Mouse (Mus musculus): ENCODE data around the gene Cftr.
A peak's percentile ranks its signal among the peaks of the same experiment; 100 is the strongest.

Gene Cftr

DNA sequence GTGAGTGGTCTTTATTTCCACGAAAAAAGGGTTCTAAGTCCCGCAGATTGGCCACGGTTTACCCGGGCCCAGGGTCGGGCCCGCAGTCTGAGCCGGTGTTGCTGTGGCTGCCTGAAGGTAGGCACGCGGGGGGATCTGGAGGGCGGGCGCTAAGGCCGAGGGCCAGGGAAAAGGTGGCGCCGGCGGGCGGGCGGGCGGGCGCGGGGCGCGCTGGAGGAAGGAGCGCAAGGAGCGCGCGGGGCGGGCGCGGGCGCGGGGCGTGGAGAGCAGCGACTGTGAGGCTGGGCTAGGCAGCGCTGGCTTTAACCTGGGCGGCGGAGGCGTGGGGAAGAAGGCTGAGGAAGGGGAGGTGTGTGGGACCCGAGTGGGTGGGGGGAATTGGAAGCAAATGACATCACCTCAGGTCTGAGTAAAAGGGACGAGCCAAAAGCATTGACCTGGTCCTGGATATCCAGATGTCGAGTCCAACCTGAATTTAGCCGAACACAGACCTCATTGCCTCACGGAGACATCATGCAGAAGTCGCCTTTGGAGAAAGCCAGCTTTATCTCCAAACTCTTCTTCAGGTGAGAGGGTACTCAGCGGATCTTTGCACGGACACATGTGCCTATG is at the start of gene Cftr:
Gene Cftr, plus strand, starts transcription at position 377 of the 612 bp plus-strand sequence.
- DNase-seq, result peak; percentile 42

DNA sequence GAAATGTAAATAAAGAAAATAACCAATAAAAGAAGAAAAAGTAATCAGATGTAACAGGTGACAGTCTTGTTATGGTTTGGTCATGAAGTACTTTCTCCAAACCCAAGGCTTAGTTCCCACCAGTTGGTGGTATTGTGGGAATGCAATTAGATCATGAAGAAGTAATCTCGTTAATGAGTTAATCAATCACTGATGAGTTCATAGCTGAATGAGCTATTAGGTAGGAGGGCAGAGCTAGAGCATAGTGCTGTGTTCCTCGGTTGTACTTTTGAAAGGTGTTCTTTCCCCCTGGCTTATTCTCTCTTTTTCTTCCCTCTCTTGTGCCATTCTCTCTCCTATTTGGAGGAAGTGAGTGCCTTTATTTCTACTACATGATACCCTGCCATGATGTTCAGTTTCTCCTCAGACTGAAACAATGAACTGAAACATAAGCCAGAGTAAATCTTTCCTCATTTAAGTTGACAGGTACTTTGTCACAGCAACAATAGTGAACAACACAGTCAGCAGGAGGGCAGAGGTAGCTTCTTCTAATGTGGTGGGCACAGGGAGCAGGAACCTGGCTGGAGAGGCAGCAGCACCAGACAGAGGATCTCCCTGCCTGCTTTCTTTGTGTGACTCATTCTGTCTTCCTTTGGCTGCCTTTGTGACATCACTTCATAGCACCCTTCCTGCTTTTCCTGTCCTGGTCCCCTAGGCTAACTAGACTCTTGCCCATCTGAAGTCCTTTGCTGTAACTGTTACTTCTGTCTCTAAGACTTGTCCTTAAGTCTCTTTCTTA is 43.1 kb upstream of the Cftr start:
- no peak for DNase-seq

DNA sequence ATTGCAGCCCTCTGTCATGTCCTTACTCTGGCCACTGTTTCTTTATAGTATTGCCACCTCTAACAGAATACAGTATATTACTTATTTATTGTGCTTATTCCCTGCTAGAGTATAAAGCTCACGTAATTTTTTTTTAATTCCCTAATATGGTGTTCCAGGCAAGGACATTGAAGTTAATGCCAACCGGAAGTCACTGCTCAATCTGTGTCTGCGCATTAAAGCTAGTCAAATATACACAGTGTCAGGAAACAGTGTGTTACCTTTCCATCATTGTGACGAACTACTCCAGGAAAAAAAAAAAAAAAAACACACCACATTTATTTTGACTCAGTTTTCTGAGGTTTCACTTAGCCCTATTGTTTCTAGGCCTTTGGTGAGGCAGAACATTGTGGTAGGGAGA is 42.4 kb upstream of the Cftr start:
- no peak for DNase-seq

DNA sequence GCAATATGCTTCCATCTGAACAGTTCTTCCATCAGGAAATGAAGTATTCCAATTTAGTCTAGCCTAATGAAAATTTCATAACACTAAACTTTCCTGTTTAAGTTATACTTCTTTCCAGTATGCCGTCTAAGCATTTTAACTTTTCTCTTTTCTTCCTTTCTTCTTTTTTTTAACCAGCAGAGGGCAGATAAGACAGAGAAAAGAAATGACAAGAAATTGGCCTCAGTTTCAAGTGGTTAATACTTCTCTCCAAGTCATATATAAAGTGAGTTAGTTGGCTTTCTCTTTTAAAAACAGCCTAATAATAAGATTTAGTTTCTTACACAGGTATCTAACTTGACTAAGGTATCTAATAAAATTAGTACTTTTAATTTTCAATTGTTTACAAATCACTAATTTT is 35.2 kb upstream of the Cftr start:
- DNase-seq, result no peak

DNA sequence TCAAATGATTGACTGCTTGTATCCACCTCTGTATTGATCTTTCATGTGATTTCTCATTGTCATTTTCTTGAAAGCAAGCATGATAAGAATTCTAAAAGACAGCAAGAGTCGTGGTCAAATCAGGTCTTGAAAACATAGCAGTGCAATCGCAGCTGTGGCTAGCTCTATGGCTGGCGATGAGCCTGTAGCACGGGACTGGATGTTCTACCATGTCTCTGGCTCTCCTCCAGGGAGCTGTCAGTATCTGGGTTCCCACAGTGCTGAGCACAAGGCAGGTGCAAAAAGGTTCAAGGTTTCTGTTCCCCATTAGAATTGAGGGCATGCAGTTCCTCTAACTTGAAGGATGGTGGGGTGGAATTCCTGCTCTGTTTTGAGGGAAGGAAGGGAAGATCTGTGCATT is 17.5 kb upstream of the Cftr start:
- DNase-seq, result no peak

DNA sequence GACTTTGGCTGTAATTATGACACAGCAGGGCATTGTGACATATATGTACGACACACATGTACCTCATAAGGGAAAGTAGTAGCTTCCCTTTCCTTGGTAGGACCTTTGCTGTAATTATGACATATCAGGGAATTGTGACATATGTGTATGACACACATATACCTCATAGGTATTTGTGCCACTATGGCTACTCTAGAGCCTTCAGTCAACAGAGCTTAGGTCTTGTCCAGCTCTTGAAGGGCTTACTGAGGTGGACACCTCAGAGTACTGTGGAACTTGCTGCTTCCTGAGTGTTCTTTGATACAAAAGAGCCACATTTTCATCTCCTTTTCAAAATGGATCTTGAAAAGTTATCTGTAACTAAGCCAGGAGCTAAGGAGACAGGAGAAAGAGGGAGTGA is 869 bp upstream of the Cftr start:
- no peak for DNase-seq

DNA sequence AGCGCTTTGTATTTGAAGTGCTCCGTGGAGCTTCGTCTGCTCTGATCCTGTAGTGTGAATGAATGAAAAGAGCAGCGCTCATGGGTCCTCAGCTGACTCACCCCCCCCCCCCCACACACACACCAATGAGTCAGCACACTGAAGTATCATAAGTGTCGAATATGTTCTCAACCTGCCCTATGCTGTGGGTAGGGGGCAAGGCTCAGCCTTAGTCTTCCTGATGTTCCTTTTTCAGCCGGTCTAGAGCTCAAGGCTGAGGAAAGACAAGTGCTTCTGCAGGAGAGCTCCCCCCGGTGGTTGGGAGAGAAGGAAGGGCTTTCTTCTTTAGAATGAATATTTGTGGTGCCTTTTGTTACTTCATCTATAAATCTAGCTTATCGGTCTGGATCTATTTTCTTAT is 1.1 kb downstream of the Cftr start:
- DNase-seq, result peak; percentile 39

DNA sequence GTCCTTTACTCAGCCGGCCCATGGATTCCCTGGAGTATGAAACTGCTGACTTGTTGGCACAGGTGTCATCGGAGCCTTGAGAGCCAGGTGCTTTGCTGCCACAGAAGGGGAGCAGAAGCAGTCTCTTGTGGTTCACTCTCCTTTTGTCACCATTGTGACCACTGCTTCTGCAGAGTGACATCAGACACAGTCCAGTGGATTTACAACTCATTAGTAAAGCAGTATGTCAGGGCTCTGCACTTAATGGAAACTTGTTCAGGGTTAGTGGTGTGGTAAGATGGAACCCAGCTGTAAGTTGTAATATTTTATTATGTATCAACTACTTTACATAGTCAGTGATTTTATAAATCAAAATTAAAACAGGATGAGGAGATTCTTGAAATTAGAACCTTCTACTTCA is 7.0 kb downstream of the Cftr start:
- no peak for DNase-seq

DNA sequence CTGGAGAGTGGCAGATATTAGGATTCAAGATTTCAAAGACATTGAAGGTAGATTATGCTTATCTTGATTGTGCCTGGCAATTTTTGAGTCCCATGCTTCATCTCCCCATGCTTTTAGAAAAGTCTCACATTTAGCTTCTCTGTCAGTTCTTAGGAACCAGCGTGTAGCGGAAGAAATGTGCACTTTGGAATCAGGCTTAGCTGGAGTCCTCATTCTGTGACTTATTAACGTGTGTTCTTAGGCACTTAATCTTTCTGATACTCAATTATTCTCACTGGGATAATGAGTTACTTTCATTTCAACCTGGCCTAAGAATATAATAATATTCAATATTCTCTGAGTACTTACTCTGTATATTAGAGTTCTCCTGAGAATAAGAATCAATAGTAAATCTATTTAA is 10.2 kb downstream of the Cftr start:
- DNase-seq, result peak; percentile 47

DNA sequence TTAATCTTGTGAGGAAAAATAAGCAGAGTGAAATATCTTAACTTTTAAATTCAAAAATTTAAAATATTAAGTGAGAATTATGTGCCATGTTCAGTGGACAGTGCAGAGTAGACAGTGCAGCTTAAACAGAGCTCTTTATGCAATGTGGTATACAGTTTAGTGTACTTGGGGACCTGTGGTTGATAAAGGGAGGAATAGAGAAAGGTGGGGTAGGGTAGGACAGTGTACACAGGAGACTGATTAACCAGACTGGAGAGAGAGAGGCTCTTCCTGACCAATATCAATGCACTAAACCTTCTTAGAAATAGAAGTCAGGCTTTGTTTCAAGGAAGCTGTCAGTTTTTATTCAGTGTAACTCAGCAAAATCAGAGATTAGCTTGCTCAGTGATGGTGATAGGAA is 12.4 kb downstream of the Cftr start:
- no peak for DNase-seq

DNA sequence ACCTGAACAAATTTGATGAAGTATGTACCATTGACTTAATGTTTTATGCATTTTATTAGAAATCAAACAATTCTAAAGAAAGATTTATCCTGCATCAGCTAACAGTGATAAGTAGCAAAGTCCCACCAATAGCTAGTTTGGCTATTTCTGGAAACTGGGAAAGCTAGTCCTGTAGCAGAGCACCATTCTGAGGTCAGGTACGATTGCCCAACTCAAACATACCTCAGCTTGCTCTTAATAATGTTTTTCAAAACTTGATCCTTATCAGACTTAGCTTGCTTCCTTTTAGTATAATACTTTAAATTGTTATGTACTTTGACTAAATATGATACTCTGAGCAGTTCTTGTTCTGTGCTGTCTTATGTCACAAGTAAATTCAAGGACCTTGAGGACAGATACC is 50.2 kb downstream of the Cftr start:
- no peak for DNase-seq

DNA sequence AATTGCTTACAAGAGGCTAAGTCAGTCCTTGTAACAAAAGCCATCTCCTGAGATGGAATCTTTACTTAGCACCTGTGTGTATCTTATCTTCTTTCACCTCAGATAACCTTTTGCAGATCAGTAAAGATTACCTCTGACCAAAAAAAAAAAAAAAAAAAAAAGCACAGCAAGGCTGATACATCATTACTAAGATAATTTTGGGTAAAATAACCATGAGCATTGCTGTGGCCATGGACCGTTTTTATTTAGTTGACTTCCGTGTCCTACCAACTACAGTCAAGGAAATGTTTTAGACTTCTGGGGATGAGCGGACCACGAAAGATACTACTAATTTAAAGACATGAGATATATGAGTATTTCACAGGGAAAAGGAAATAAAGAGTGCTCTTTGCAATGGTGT is 52.7 kb downstream of the Cftr start:
- DNase-seq, result no peak

DNA sequence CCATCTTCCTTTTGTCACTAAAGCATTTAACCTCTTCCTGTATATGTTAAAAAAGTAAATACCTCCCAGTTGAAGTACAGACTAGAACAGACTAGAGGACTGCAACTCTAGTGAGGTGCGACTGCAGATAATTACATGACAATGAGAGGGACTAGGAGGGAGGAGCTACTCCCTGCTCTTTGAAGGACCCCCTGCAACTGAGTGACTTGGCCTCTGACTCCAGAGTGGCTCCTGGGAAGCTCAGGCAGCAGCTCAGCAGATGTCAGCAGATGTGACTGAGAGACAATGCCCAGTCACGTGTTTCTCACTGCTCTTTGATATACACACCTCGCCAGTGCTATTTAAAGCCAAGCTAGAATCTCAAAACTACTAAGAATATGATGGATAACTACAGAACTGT is 54.7 kb downstream of the Cftr start:
- DNase-seq, result no peak

DNA sequence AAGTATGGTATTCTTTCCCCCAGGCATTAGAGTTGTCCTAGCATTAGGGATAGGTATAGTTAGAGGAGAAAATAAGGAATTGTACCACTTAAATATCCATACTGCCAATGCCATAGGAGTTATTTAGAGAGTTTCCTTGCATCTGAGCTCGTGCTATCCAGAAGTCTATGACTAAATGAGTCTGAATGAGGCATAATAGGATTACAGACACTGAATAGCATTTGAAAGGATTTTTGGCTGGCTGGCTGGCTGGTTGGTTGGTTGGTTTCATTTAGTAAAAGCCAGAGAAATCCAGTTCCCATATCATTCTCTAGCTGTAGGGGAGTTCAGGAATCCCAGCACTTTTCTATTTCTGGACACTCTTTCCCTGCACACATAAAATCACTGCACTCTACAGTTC is 76.0 kb downstream of the Cftr start:
- DNase-seq, result no peak

DNA sequence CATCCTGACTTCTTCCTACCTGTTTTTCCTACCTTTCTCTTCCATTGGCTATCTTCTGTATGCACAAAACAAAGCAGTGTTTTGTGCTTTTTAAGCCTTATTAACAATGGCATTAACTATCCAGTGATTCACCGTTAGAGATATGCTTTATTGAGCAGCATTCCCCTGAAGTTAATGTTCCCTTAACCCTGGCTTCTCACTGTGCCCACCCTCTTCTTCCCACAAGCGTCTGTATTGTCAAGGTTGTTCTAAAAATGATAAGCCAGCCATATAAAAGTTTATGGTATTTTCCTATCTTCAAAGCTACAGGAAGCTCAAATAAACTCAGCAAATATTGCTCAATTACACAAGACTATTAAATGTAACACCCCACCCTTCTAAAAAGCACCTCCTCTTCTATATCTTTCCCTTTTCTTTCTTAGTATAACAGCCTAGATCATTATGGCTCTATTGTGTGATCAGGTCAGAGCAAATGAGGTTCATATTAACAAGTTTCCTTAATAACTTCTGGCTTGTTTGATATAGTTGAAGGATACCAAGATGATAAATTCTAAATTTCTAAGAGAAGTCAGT is 77.5 kb downstream of the Cftr start:
- DNase-seq, result no peak

DNA sequence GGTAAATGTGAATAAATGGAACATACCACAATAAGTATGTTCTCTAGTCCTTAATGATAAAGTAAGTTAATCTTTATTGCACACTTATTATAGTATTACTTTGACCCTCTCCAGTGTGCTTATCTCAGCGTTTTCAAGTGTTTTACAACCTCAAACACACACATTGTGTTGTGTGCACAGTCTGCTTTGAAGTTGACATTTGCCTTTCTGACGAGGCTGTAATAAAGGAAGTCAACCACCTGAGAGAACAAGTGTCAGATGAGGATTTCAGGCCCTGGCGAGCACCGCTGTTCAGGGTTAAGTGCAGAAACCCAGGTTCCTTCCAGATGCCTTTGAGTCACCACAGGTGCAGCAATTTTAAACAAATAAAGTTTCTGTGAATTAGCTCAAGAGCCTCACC is 78.0 kb downstream of the Cftr start:
- no peak for DNase-seq

DNA sequence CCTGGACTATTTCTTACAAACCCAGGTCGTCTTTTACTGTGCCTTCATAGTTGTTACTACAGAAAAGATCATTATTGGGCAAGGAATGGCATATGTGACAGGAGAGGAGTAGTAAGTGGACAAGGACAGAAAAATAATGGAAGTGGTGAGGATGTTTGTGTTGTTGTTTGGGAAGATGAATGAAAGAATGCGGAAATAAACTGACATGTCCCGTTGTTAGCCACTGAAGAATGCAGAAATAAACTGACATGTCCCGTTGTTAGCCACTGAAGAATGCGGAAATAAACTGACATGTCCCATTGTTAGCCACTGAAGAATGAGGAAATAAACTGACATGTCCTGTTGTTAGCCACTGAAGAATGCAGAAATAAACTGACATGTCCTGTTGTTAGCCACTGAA is 84.1 kb downstream of the Cftr start:
- no peak for DNase-seq

DNA sequence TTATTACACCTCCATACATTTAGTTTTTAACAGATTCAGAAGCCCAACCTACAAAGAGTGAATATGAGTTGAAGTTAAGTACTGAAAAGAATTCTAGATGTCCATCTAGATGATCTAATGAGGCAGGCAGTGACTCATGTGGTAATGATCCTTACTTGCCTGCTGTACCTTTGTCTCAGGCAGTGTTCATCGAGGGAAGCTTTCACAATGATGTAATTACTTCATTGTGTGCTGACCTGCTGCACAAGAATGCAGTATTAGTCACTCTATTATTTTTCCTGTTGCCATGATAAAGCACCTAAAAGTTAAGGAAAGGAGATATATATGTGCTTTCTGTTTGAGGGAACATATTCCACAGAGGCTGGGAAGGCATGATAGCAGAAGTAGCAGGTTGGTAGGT is 100.5 kb downstream of the Cftr start:
- DNase-seq, result no peak

DNA sequence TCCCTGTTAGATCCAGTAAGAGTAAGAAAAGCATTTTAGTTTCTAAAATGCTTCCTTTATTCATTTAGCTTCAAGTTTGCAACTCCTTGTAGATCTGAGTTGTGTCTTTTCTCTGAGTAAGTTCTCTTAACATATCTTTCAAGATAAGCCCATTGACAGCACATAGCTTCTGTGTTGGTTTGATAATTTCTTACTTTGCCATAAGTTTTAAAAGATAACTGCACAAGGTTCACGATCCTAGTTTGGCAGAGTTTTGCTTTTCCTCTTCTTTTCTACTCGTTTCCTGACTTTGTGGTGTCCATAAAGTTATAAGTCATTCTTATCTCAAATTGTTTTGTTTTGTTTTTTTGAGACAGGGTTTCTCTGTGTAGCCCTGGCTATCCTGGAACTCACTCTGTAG is 130.3 kb downstream of the Cftr start:
- DNase-seq, result no peak

DNA sequence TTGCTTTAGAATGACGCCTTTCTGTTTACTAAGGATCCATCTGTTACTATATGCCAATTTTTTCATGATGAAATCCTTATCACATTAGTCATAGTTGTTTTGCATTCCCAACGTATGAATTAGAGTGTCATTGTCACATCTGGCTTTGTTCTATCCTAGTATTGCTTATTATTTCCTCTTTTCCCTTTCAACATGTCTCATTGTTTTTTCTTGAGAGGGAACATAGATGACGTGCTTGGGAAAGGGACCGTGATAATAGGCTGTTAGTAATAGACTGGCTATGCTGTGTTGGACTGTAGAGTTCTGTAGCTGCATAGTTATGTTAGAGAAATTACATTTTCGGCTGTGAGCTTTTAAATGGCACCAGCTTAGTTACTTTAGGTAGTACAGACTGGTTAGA is 131.6 kb downstream of the Cftr start:
- DNase-seq, result no peak

DNA sequence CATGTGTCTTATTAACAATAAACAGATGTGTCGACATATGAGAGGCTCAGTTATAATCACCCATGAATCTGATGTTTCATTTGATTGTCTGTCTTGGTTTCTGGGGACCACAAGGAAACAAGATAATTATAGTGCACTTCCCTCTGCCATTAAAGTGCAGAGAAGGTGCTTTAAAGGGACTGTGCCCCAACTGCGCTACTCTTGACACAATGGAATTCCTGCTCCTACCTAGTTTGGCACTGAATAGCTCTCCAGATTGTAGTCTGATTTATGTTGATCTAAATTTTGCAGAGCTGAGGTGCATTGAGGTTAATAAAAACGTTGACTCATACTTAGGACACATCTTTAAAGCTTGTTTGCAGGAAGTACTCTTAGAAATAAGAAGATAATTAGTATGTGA is 132.7 kb downstream of the Cftr start:
- DNase-seq, result no peak

DNA sequence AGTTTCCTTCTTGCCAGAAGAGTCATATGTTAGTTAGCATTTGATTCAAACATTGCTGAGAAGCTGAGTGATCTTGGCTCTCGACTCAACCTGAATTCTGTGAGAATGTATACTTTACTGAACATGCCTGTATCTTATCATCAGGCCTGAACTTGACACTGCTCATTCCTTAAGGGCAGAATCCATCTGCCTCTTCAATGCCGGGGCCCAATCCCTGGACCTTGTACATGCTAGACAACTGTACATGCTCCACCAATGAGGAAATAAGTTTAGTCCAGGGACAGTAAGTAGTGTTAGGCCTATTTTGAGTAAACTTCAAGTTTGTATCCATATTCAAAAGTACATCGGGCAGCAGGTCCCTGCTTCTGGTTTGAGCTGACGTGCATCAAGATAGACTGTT is 134.6 kb downstream of the Cftr start:
- DNase-seq, result no peak

DNA sequence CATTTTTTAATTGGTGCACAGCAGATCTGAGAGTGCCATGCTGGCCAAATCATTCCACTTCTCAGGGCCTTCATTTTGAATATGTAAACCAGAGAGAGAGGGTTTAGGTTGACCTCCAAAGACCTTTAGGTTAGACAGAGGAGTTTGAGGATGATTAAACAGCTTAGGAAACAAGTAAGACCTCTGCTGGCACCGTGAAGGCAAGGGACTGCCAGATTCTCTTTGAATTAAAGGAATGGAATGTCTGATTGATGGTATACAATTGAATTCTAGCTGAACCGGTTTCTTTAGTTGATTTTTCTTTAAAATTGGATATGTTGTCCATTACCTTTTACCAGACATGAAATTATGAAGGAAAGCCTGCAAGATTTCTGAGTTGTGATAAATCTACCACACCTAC is 140.5 kb downstream of the Cftr start:
- DNase-seq, result no peak

DNA sequence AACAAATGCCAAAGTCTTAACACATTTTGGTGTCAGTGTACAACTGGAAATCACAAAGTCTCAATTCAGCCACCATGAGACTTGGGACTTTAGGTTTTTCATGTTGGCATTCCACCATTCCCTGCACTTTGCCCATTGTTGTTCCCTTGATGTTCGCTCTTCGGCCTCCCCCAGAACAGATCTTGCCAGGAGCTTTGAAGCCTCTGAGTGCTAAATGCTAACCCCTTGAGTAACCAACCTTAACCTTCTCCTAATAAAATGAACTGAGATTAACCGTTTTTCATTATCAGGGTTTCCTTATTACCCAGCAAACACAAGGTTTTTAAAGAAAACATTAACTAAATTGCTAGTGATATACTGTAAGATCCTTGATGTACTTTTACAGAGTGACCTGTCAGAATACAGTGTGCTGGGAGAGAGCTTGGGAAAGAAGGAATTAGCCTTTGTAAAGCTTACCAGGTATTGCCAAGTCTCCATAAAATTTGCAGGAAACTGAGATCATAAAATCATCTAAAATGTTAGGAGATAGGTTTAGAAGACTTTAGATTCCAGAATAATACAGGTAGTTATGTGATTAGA is 144.0 kb downstream of the Cftr start:
- peak; percentile 17 for DNase-seq

All from kidney, postnatal 14 days (tissue).